Mouse (Mus musculus) lung, embryonic 16.5 days (tissue): ENCODE measurements around the gene Use1. TPM values are rescaled to one million over a fixed set of nuclear protein-coding genes. Genes with fewer than 3 reads are reported as not detected.

ENCODE experiments used
- ATAC-seq: fragments of 200-750 bp; cut with Nextera tagmentation; 2 replicates; pipeline ENCODE4 v1.8.0; 2017; ENCODE audit warnings: low read depth, mild to moderate bottlenecking, moderate library complexity
- H3K27ac ChIP-seq: fragments of 300-500 bp; sonication (generic); 2 replicates; pipeline ENCODE4 v1.5.1; 2014; ENCODE audit warnings: mild to moderate bottlenecking, control low read depth, low read length
- H3K27me3 ChIP-seq: fragments of 300-500 bp; sonication (generic); 2 replicates; pipeline ENCODE4 v1.6.1; 2014; ENCODE audit warnings: low read depth, low read length, mixed read lengths; ENCODE audit not compliant: control insufficient read depth, insufficient read depth
- H3K36me3 ChIP-seq: fragments of 300-500 bp; sonication (generic); 2 replicates; pipeline ENCODE4 v1.6.1; 2014; ENCODE audit warnings: low read length; ENCODE audit not compliant: control insufficient read depth, insufficient read depth
- H3K4me1 ChIP-seq: fragments of 300-500 bp; sonication (generic); replicated peaks from 2 replicates; pipeline ENCODE4 v1.6.1; 2014; ENCODE audit warnings: low read length, mixed read lengths; ENCODE audit not compliant: control insufficient read depth, insufficient read depth
- H3K4me2 ChIP-seq: fragments of 300-500 bp; sonication (generic); 2 replicates; pipeline ENCODE4 v1.6.1; 2014; ENCODE audit warnings: low read depth, low read length, control low read depth
- H3K4me3 ChIP-seq: fragments of 300-500 bp; sonication (generic); 2 replicates; pipeline ENCODE4 v1.5.1; 2014; ENCODE audit warnings: mild to moderate bottlenecking, low read length, control low read depth
- H3K9ac ChIP-seq: fragments of 300-500 bp; sonication (generic); 2 replicates; pipeline ENCODE4 v1.6.1; 2014; ENCODE audit warnings: low read length, control low read depth
- H3K9me3 ChIP-seq: fragments of 300-500 bp; sonication (generic); 2 replicates; pipeline ENCODE4 v1.6.1; 2016; ENCODE audit warnings: low read length; ENCODE audit not compliant: control insufficient read depth
- WGBS: fragments of 180-500 bp; shearing (Covaris S2); extraction: QIAGEN DNeasy Blood & Tissue Kit; methylation state at CpG from one replicate; pipeline ENCODE4 v1.1.7; 2014; 5-methylcytosine and 5-hydroxymethylcytosine counted together
- polyA plus RNA-seq: library from polyadenylated mRNA; unstranded; fragments of >200 nt; fragmentation: Nextera tagmentation; extraction: Ambion mirVana; gene quantifications from 2 replicates; pipeline ENCODE4 v1.2.1, GENCODE M21; 2015

Use1 gene
- polyA plus RNA-seq, 1 experiment from 2014 or later = 95.6 TPM

DNA sequence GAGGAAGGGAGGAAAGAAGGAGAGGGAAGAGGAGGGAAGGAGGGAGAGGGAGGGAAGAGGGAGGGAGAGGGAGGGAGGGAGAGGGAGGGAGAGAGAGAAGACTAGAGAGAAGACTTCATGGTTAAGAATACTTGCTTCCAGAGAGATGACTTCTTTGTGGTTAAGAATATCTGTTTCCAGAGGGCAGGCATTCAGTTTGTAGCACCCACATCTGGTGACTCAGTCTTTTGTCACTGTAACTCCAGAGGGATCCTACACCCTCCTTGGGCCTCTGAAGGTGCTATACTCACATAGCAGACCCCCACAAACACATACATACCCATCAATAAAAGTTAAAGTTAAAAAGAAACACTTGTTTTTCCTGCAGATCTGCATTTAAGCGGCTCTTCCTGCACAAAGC lies 15.1 kb upstream of the Use1 start:
- Histone ChIP-seq H3K4me2 (no peak overlapping the region), H3K4me1 (no peaks in the 10 kb centered on the region), H3K27ac (no peak overlapping the region), H3K9me3 (no peaks in the 10 kb centered on the region), H3K9ac (no peak overlapping the region), H3K4me3 (no peak overlapping the region), H3K27me3 (no peaks in the 10 kb centered on the region), H3K36me3 (peaks cover 55% of the 10 kb centered on the region)
- WGBS = 92% methylated on average over 1 of the region's 1 CpGs
- ATAC-seq = no peak

DNA sequence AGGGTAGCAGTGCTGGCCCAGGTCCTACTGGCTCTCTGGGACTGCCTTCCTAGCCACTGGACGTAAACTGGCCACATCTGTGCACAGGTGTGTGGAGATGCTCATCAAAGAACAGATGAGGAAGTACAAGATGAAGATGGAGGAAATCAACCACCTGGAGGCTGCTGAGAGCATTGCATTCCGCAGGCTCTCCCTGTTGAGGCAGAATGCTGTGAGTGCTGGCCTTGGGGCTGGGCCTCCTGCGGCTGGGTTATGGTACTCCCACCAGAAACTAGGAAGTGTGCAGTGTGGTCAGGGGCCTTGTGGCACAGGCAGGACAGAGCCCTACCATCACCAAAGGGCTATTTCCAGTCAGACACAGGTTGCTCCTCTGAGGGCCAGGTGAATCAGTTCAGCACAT lies 8.6 kb upstream of the Use1 start:
- 90% methylated on average over 3 of the region's 3 CpGs for WGBS
- H3K9me3 ChIP-seq = no peaks in the 10 kb centered on the region
- no peak overlapping the region for H3K4me3 ChIP-seq
- no peak overlapping the region for H3K9ac ChIP-seq
- H3K4me2 ChIP-seq = no peak overlapping the region
- H3K27ac ChIP-seq = no peak overlapping the region
- H3K27me3 ChIP-seq = no peaks in the 10 kb centered on the region
- ATAC-seq = no peak
- H3K4me1 ChIP-seq = no peaks in the 10 kb centered on the region
- peaks cover 30% of the 10 kb centered on the region for H3K36me3 ChIP-seq

DNA sequence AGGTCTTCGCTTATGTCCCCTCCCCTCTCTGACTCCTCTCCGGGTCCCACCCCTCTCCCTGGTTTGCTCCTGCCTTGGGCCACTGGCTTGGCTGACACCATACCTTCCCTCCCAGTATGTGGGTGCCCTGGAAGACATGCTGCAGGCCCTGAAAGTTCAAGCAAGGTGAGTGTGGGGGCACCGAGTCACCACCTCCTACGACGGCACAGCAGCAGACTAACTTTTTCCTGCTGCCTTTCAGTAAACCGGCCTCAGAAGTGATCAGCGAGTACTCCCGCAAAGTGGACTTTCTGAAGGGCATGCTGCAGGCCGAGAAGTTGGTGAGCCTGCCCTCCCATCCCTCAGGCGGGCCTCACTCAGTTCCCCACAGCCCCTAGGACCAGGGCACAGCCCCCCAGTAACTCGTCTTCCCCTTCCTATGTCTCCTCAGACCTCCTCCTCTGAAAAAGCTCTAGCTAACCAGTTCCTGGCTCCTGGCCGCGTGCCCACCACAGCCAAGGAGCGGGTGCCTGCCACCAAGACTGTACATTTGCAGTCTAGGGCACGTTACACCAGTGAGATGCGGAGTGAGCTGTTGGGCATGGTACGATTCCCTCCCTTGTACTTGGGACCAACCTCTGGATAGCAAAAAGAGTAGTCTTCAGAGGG lies 1.0 kb downstream of the Use1 start:
- WGBS = 35% methylated on average over 17 of the region's 17 CpGs
- peaks cover 8% of the 10 kb centered on the region for H3K36me3 ChIP-seq
- ATAC-seq = no peak

DNA sequence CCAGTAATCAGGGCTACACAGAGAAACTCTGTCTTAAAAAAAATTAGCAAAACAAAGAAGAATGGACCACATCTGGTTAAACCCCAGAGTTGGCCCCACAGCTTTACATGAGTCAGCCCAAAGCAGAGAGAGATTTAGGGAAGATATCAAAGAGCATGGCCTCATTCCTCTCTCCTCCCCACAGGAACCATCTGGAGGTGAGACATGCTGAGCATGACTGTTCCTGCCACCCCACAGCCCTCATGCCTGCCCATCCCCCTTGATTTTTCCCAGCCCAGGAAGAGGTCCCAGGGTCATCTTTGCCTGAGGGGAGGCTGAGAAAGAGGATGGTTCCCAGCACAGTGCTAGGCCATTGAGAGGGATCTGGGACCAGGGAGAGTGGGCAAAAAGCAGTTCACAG lies 1.7 kb downstream of the Use1 start:
- Histone ChIP-seq H3K4me1 (peaks cover 11% of the 10 kb centered on the region), H3K4me2 (peak overlapping the region; percentile 77), H3K36me3 (peaks cover 15% of the 10 kb centered on the region), H3K9ac (peak overlapping the region; percentile 11; the same call in 1 of the 2 replicates), H3K27ac (no peak overlapping the region), H3K9me3 (no peaks in the 10 kb centered on the region), H3K27me3 (no peaks in the 10 kb centered on the region), H3K4me3 (no peak overlapping the region)
- ATAC-seq = no peak

More for the DNA sequence above, 1.0 kb downstream of the Use1 start:
- Histone ChIP-seq H3K4me1 (peaks cover 11% of the 10 kb centered on the region), H3K9me3 (no peaks in the 10 kb centered on the region), H3K9ac (peak overlapping the region; percentile 71), H3K4me2 (peak overlapping the region; percentile 77), H3K4me3 (peak overlapping the region; percentile 67), H3K27ac (peak overlapping the region; percentile 85), H3K27me3 (no peaks in the 10 kb centered on the region)

DNA sequence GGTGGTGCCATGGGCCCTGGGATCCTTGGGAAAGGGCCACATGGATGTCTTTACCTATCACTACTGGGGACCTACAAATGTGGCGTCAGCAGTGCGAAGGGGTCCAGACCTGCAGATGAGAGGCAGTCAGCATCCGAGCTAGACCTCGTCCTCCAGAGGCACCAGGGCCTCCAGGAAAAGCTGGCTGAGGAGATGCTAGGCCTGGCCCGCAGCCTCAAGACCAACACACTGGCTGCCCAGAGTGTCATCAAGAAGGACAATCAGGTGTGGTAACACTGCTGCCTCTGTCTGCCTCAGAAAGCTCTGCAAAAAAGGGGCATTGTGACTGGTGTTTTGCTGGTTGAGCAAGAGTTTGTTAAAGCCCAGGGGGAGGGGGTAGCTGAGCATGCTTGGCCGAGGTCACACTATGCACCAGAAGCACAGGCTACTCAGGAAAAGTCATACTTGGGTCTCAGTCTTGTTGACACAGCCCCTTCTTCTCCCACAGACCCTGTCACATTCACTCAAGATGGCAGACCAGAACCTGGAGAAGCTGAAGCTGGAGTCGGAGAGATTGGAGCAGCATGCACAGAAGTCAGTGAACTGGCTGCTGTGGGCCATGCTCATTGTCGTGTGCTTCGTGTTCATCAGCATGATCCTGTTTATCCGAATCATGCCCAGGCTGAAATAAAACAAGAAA lies 2.5 kb downstream of the Use1 start:
- Histone ChIP-seq H3K9me3 (no peaks in the 10 kb centered on the region), H3K9ac (no peak overlapping the region), H3K36me3 (peaks cover 20% of the 10 kb centered on the region), H3K27ac (no peak overlapping the region), H3K4me1 (peaks cover 11% of the 10 kb centered on the region), H3K27me3 (no peaks in the 10 kb centered on the region), H3K4me3 (no peak overlapping the region), H3K4me2 (no peak overlapping the region)
- ATAC-seq = no peak
- 87% methylated on average over 10 of the region's 10 CpGs for WGBS

DNA sequence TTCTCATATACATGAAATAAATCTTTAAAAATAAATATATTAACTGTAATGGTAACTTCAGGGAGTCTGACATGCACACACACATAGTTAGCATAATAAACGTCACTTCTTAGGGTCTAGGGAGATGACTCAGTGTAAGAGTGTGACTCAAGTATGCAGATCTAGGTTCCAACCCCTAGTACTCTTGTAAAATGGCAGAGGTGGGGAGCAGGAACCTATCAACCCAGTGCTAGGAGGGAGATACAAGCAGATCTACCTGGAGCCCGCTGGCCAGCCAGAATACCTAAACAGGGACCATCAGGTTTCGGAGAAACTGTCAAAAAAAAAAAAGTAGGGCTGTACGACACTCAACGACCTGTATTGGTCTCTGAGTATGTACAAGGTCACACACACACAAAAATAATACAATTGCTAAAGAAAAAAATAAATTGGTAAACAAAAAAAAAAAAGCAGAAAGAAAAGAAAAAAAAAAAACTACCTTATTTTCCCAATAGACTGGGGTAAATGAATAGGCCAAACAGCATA lies 4.1 kb downstream of the Use1 start:
- Histone ChIP-seq H3K27me3 (no peaks in the 10 kb centered on the region), H3K9ac (peak overlapping the region; percentile 78; the same call in 1 of the 2 replicates), H3K9me3 (no peaks in the 10 kb centered on the region), H3K4me2 (peak overlapping the region; percentile 51), H3K4me1 (peaks cover 19% of the 10 kb centered on the region), H3K4me3 (peak overlapping the region; percentile 81), H3K36me3 (peaks cover 31% of the 10 kb centered on the region), H3K27ac (no peak overlapping the region)
- no peak for ATAC-seq
- 12% methylated on average over 5 of the region's 5 CpGs for WGBS

DNA sequence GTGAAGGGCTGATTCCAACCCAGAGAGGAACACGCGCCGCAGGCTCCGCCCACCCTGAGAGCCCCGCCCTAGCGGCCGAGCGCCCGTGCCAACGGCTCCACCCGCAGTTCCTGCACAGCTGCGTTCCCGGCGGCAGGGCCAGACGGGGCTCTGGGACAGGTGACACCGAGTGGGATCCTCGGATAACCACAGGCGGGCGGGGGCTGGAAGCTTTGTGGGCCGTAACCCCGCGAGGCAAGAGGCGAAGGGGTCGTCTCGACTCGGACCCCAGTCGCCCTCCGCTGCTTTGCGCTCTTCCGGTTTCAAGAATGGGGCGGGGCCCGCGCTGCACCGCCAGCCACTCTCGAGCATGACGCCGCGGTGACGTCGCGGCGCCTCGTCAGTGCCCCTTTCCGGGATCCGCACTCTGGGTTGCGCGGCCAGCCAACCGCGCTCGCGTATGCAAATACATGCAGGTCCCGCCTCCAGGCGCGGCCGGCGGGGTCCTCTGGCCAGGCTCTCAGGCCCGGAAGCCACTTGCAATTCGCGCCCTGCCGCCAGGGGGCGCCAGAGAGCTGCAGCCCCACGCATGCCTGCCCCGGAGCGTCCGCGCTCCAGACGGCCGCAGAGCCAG lies 4.7 kb downstream of the Use1 start, which contains the start of gene Ocel1:
TSS of gene Ocel1 (plus strand) at position 63 of the 613 bp plus-strand sequence.
- Histone ChIP-seq H3K27me3 (no peaks in the 10 kb centered on the region), H3K36me3 (peaks cover 32% of the 10 kb centered on the region), H3K4me1 (peaks cover 23% of the 10 kb centered on the region), H3K4me2 (peak within 1 kb of the TSS; percentile 51), H3K9ac (peak within 1 kb of the TSS; percentile 78), H3K27ac (peak within 1 kb of the TSS; percentile 75), H3K4me3 (peak within 1 kb of the TSS; percentile 81), H3K9me3 (no peaks in the 10 kb centered on the region)
- ATAC-seq = peak; percentile 90
- WGBS = under 1% methylated on average over 67 of the region's 68 CpGs

DNA sequence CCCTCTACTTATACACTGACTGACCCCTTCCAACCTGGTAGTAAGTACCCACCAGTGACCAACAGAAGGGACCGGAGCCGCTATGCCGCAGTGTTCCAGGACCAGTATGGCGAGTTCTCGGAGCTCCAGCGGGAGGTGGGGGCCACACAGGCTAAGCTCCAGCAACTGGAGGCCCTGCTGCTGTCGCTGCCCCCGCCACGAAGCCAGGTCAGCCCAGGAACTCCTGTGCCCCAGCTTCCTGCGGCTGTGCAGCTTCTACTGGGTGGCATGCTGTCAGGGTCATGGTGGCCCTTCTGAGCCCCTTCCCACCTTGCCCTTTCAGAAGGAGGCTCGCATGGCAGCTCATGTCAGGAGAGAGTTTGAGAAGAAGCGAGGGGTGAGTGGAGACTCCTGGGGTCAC lies 5.8 kb downstream of the Use1 start:
- Histone ChIP-seq H3K27ac (no peak overlapping the region), H3K4me2 (no peak overlapping the region), H3K9me3 (no peaks in the 10 kb centered on the region), H3K27me3 (no peaks in the 10 kb centered on the region), H3K4me3 (no peak overlapping the region), H3K9ac (no peak overlapping the region), H3K4me1 (peaks cover 30% of the 10 kb centered on the region), H3K36me3 (peaks cover 36% of the 10 kb centered on the region)
- 85% methylated on average over 12 of the region's 12 CpGs for WGBS
- ATAC-seq = no peak

DNA sequence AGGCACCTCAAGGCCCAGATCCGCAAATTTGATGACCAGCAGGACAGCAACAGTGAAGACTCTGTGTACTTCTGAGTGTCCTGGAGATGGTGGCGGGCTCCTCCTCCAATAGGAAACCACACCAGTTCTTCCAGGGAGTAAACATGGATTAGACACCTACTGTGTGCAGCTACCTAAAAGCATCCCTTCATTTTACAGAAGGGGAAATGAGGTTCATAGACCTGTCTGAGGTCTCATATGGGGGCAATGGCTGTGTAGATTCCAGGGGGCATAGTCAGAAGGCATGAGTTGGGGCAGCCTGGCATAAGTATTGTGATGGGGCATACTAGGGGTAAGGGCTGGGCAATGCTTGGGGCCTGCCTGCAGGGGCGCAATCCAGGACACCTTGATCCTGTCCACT lies 6.4 kb downstream of the Use1 start:
- no peaks in the 10 kb centered on the region for H3K27me3 ChIP-seq
- peaks cover 27% of the 10 kb centered on the region for H3K4me1 ChIP-seq
- no peaks in the 10 kb centered on the region for H3K9me3 ChIP-seq
- ATAC-seq = no peak
- peaks cover 41% of the 10 kb centered on the region for H3K36me3 ChIP-seq
- no peak overlapping the region for H3K4me2 ChIP-seq
- no peak overlapping the region for H3K9ac ChIP-seq
- no peak overlapping the region for H3K27ac ChIP-seq
- WGBS = 86% methylated on average over 3 of the region's 3 CpGs
- H3K4me3 ChIP-seq = no peak overlapping the region
